Mouse (Mus musculus): ENCODE measurements around the gene Josd1.

The Josd1 gene

GRCm38 (mm10) chr15:79687646-79688267, at the start of gene Josd1:
Gene Josd1 (minus strand): TSS chr15:79687919.
- peak; percentile 99 for DNase-seq

DNA sequence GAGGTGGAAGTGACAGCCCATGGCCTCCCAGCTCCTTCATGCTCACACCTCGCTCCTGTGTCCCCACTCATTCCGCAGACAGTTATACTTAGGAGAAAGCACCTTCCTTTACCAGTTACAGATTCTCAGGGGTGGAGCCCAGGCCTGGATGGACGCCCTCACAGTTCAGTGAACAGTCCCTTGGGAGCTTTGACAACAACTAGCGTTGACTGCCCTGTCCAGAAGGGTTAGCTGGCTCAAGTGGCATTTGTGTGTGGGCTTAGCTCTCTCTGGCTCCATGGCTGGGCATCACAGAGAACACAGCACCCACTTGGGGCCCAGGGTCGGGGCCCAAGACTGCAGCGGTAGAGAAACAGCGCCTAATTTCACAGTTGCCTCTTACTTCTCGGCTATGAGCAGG, 46.6 kb upstream of the Josd1 start:
- DNase-seq: no peak

DNA sequence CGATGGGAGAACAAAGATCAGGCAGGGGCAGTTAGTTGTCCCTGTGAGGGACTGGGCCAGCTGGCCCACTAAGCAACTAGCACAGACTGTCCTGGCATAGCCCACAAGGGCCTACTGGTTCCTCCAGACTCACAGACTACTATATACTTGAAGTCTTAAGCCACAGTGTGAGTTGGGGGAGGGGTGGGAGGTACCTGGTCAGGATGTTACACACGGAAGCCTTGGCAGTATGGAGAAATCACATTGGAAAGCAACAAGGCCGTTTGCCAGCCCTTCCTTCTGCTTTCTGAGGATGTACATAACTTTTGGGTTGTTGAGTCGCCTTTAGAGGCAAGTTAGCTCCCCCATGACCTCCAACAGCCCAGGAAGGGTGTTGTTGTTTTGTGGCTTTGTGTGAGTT, 45.9 kb upstream of the Josd1 start:
- no peak for DNase-seq

DNA sequence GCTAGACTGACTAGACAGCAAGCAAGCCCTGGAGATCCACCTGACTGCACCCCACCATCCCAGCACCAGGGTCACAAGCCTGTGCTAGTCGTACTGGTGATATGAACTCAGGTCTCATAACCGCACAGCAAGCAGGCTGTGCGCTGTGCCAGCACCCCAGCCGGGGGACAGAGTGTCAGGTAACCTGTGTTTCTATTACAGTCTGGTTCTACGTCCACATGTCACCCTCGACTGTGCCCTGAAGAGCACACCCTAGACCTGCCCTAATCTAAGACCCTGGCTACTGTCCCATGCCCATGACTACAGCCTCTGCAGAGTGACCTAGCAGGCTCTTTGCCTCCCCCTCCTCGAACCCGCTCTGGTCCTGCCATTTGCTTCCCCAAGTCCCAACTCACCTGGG, 45.5 kb upstream of the Josd1 start:
- DNase-seq: no peak

- no peak for DNase-seq
Observed at GRCm38 (mm10) chr15:79731554-79731953, 43.8 kb upstream of the Josd1 start.

- no peak for DNase-seq
Observed at GRCm38 (mm10) chr15:79728731-79729388, 41.1 kb upstream of the Josd1 start.

DNA sequence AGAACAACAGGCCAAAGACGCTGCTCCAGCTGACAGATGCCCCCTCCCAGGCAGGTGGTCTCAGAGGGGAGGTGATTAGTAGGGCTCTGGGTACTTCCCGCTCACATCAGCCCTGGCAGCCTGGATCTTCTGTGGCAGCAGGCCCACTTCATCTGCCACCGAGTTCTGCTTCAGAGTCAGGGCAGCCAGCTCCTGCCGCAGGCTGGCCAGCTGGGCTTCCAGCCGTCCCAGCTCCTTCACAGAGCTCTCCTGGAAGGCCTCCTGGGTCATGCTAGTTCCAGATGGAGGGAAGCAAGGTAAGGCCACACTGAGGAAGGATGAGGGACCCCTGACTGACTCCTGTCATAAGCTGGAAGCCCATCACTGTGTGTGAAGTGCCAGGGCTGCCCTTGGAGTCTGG, 40.6 kb upstream of the Josd1 start:
- peak; percentile 56 to 65 for DNase-seq

GRCm38 (mm10) chr15:79727840-79728239, 40.1 kb upstream of the Josd1 start:
- no peak for DNase-seq

DNA sequence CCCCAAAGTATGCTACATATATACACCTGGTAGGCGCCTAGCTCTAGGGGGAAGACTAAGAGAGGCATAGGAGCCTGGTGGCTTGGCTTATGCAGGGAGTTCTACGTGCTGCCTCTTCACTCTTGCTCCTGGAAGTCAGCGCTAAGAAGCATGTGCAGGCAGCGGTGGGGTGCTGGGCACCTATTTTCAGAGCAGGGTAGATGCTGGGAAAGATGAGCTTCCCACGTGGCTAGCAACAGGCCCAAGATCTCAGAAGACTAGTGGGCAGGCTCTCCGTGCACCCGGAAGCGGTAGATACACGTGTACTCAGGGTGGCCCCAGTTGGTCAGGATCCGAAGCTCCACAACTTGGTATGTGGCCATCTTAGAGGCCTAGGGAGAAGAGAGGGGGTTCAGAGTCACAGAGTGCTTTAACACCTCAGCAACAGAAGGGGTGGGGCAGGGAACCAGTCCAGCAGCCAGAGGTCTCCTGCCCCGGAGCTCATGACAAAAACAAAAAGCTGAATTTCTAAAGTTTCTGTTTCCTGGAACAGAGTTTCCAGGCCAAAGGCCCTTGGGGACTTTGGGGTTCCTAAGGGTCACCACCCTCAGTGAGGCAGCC, 37.6 kb upstream of the Josd1 start:
- DNase-seq: no peak

DNA sequence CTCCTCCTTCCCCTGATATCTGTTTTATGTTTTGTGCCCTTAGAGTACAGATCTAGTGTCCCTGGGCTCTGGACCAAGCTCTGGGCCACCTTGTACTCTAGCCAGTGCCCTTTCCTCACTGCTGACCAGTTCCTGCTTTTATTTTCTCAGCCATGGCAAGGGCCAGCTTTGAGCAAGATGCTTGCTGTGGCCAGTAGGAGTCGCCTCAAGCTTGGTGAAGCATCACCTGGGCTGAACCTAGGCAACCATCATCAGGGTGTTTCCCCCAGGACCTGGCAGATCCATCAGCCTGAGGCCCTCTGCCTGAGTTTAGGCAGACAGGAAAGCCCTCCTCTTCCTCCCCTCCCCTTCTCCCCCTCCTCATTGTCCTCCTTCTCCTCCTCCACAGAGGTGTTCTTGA, 35.7 kb upstream of the Josd1 start:
- peak; percentile 63 to 77 for DNase-seq

DNA sequence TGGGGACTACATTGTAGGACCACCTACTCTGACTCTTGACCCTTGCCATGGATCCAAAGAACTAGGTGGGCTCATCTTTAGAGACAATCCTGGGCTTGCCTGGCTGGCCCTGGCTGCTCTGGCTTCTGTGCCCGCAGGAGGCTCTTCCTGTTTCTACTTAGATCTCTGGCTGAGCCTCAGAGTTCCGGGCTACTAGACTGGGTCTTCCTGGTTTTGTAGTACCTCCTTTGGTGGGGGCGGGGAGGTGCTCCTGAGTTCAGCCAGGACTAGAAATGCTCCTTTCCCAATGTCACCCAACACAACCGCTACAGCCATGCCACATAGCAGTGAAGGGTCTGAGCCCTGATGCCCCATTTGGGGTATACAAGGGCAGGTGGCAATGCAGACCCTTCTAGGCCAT, 33.1 kb upstream of the Josd1 start:
- DNase-seq: no peak

- no peak for DNase-seq
Observed at GRCm38 (mm10) chr15:79720267-79720666, 32.5 kb upstream of the Josd1 start.

DNA sequence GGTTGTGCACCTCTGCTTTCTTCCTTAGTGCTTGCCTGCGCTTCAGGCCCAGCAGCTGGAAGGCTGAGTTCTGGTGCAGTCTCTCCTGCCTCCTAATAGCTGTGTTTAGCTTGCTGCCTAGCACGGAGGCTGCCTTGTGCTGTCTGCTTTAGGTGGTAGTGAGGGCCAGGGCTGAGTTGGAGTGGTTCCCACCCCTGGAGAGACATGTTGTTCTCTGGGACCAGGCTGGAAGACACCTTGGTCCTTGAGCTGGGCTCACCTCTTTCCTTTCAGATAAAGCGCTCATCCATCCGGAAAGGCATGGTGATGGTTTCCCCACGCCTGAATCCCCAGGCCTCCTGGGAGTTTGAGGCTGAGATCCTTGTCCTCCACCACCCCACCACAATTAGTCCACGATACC, 29.0 kb upstream of the Josd1 start:
- peak; percentile 76 to 81 for DNase-seq

GRCm38 (mm10) chr15:79715646-79716045, 27.9 kb upstream of the Josd1 start:
- DNase-seq: peak; percentile 66 to 69

GRCm38 (mm10) chr15:79708229-79708822, 20.6 kb upstream of the Josd1 start:
- no peak for DNase-seq

GRCm38 (mm10) chr15:79706603-79707214, 19.0 kb upstream of the Josd1 start:
- peak; percentile 36 to 49 for DNase-seq

- peak in 1 of 2 experiments; percentile 35 for DNase-seq
Observed at GRCm38 (mm10) chr15:79697558-79698187, 10.0 kb upstream of the Josd1 start.

DNA sequence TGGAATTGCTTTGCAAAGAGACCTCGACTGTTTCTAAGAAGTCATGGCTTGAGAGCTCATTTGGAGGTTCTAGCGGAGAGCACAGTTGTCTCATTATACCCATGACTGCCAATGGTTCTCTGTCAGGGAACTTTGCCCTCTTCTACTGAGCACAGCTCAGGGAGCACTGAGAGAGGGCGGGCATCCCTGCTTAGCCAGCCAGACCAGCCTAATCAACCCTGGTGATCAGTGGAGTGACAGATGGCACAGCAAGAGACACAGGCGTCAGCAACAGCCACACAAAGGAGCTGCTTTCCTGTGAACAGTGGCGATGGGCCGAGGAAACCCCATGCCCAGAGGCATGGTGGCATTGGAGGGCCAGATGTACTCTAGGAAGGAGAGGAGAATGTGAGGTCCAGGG, 9.3 kb upstream of the Josd1 start:
- peak; percentile 67 to 69 for DNase-seq

DNA sequence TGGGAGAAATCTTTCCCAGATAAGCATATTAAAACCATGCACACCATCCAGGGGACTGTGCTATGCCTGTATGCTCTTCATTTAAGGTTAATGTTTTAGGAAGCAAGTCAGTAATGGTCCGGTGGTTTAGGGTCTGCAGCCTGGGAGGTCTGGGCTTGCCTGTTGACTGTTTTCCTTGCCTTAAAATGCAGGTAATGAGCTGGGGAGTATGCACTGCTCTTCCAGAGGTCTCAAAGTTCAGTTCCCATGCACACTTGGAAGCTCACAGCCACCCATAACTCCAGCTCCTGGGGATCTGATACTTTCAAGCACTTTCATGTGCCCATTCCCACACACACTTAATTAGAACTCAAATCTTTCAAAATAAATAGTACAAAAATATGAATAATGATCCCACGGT, 8.8 kb upstream of the Josd1 start:
- no peak for DNase-seq

GRCm38 (mm10) chr15:79695516-79695915, 7.8 kb upstream of the Josd1 start:
- DNase-seq: peak in 1 of 2 experiments; percentile 4

GRCm38 (mm10) chr15:79694512-79694911, 6.8 kb upstream of the Josd1 start:
- peak in 1 of 2 experiments; percentile 4 for DNase-seq

DNA sequence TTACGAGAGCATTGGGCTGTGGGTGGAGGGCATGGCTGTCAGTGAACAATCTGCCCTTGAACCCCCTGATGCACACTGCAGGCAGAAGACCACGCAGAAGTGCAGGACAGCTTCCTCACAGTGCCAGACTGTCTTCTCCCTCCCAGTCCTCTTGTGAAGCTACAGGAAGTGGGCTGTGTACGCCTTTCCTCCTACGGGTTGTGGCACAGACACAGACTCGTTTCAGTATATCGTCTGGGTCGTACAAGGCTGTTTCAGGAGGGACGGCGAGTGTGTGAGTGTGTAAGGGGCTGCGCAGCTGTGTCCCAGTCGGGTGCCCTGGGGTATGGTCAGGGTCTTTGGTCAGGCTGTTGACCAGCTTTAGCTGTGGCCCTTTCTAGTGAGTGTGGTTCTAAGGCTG, 6.0 kb upstream of the Josd1 start:
- peak in 1 of 2 experiments; percentile 6 for DNase-seq

DNA sequence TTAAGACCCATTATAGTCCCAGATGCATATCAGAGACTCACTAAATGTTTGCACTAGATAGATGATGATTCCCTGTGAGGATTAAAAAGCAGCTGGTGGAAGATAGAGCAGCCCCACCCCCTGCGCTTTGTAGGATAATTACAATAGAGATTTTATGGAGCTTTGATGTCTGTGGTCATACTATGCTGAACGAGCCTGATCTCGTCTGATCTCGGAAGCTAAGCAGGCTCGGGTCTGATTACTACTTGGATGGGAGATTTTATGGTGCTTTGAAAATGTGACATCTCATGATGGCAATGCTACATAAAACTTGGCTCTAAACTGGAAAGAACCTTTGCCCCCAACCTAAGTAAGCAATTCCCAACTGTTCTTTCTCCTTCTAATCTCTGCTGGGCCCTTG, 4.6 kb upstream of the Josd1 start:
- DNase-seq: peak in 1 of 2 experiments; percentile 7

Data from cerebellum, postnatal 25 days (tissue).